Mouse (Mus musculus) lung, postnatal 0 days (tissue): Measurements from ENCODE around the gene Parp16.

Source experiments
- CTCF ChIP-seq: IDR thresholded peaks from 2 replicates; pipeline ENCODE4 v1.5.1; 2016; ENCODE audit warnings: antibody characterized with exemption, mild to moderate bottlenecking
- EP300 ChIP-seq: IDR thresholded peaks from 2 replicates; pipeline ENCODE4 v1.6.1; 2016; ENCODE audit warnings: antibody characterized with exemption, mild to moderate bottlenecking, control low read depth

DNA sequence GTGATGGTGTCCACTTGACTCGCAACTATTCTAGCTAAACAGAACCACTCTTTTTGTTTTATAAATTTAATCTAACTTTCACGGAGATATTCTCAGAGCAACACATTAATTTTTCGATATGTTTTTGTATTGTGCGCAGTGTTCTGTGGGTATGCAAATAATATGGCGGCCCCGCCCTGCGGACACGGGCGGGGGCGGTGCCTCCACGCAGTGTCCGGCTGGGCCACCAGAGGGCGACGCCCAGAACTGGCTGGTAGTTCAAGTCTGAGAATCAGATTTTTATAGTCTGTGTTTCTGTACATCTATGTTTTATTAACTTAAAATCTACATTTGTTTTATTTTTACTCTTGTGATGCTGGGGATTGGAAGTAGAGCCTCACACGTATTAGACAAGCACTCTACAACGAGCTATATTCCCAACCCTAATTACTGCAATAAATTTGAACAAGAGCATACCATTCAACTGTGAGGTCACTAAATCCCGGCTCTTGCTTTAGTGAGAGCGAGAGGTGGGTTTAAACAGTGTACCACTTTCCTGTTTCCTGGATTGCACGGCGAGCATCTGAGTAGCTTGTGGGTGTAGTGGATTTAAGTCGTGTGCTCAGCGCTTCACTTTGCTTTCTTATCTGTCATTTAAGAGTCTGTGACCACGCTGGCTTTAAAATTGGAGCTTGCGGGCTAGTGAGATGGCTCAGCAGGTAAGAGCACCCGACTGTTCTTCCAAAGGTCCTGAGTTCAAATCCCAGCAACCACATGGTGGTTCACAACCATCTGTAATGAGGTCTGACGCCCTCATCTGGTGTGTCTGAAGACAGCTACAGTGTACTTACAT, 1.8 kb downstream of the Parp16 start:
- peak; percentile 84 for TF ChIP-seq CTCF
- TF ChIP-seq EP300 = peak; percentile 79; the same call in 1 of the 2 replicates
